Mouse (Mus musculus) liver, embryonic 14.5 days (tissue): ENCODE measurements at regions not wholly inside any gene's neighbourhood (a gene's known extent, or its start where the extent isn't known, plus 50 kb on each side); places are given as distances from the start of the nearest gene placed in this dataset.

ENCODE experiments used
- CTCF ChIP-seq: IDR thresholded peaks from 2 replicates; pipeline ENCODE4 v1.5.1; 2016; ENCODE audit warnings: antibody characterized with exemption, low read depth, control low read depth
- EP300 ChIP-seq: IDR thresholded peaks from 2 replicates; pipeline ENCODE4 v1.6.1; 2016; ENCODE audit warnings: antibody characterized with exemption, low read depth

GRCm38 (mm10) chr8:25437178-25437577, 613.0 kb upstream of the Adam5 start:
- TF ChIP-seq CTCF (no peak), EP300 (no peak)
